Mouse (Mus musculus) MEL (cell line): ENCODE results near the gene Rab14. TPM values are rescaled to one million over a fixed set of nuclear protein-coding genes. Genes with fewer than 3 reads are reported as not detected.
A peak's percentile ranks its signal among the peaks of the same experiment; 100 is the strongest.

Source experiments
- DNase-seq: peaks from one replicate; pipeline ENCODE4 v3.0.0; 2011; ENCODE audit warnings: low read depth, low spot score
- H3K27ac ChIP-seq: 2 replicates; pipeline ENCODE4 v1.5.1; 2012; ENCODE audit warnings: low read depth, mild to moderate bottlenecking, control low read depth, low read length, moderate library complexity; ENCODE audit not compliant: control insufficient read depth
- H3K27me3 ChIP-seq, 2 experiments: fragments of 150-350 bp in 1 of 2; sonication (generic) in 1 of 2; 2 replicates each; pipeline ENCODE4 v1.6.1; 2012; ENCODE audit warnings: low read length in 2 of 2, mild to moderate bottlenecking in 2 of 2, improper control_type of control experiment in 1 of 2, moderate library complexity in 1 of 2; ENCODE audit not compliant: insufficient read depth in 2 of 2, control insufficient read depth in 1 of 2
- H3K36me3 ChIP-seq, 2 experiments: 2 replicates each; pipeline ENCODE4 v1.6.1; 2012 to 2014; ENCODE audit warnings: low read length in 2 of 2, improper control_type of control experiment in 1 of 2, inconsistent platforms in 1 of 2, mild to moderate bottlenecking in 1 of 2; ENCODE audit not compliant: insufficient read depth in 2 of 2, control insufficient read depth in 1 of 2
- H3K4me1 ChIP-seq, 2 experiments: fragments of 150-350 bp in 1 of 2; sonication (generic) in 1 of 2; 2 replicates each; pipeline ENCODE4 v1.6.1; 2012; ENCODE audit warnings: low read length in 2 of 2, improper control_type of control experiment in 1 of 2, mild to moderate bottlenecking in 1 of 2; ENCODE audit not compliant: insufficient read depth in 2 of 2, control insufficient read depth in 1 of 2
- H3K4me3 ChIP-seq, 2 experiments: fragments of 150-350 bp in 1 of 2; sonication (generic) in 1 of 2; 2 replicates each; pipeline ENCODE4 v1.5.1; 2012; ENCODE audit warnings: low read depth in 2 of 2, low read length in 2 of 2, mild to moderate bottlenecking in 2 of 2, moderate library complexity in 2 of 2, control low read depth in 1 of 2, improper control_type of control experiment in 1 of 2; ENCODE audit not compliant: control insufficient read depth in 1 of 2, insufficient read depth in 1 of 2
- H3K79me2 ChIP-seq: 2 replicates; pipeline ENCODE4 v1.6.1; 2012; ENCODE audit warnings: mild to moderate bottlenecking, low read length, moderate library complexity; ENCODE audit not compliant: control insufficient read depth, poor library complexity, insufficient read depth
- H3K9ac ChIP-seq: 2 replicates; pipeline ENCODE4 v1.6.1; 2012; ENCODE audit warnings: low read depth, mild to moderate bottlenecking, control low read depth, low read length, moderate library complexity; ENCODE audit not compliant: control insufficient read depth, poor library complexity, severe bottlenecking
- H3K9me3 ChIP-seq: fragments of 150-350 bp; sonication (generic); replicated peaks from 2 replicates; pipeline ENCODE4 v1.6.1; 2012; ENCODE audit warnings: mild to moderate bottlenecking, low read length, improper control_type of control experiment, moderate library complexity; ENCODE audit not compliant: insufficient read depth
- BHLHE40 ChIP-seq: IDR thresholded peaks from 2 replicates; pipeline ENCODE4 v1.6.1; 2012; ENCODE audit warnings: low read depth, mild to moderate bottlenecking, inconsistent platforms, low read length, improper control_type of control experiment, borderline replicate concordance
- CTCF ChIP-seq, 3 experiments: IDR thresholded peaks in 2 of 3; conservative IDR thresholded peaks in 1 of 3; 2 replicates each; pipeline ENCODE4 v1.5.1; 2011 to 2012; ENCODE audit warnings: low read length in 3 of 3, low read depth in 2 of 3, mild to moderate bottlenecking in 2 of 3, improper control_type of control experiment in 1 of 3, inconsistent platforms in 1 of 3, mixed read lengths in 1 of 3, moderate library complexity in 1 of 3; ENCODE audit not compliant: control insufficient read depth in 1 of 3, insufficient read depth in 1 of 3, poor library complexity in 1 of 3, severe bottlenecking in 1 of 3
- ELF1 ChIP-seq: IDR thresholded peaks from 2 replicates; pipeline ENCODE4 v1.6.1; 2014; ENCODE audit warnings: low read depth, mild to moderate bottlenecking, inconsistent platforms, low read length, improper control_type of control experiment, moderate library complexity
- EP300 ChIP-seq, 2 experiments: IDR thresholded peaks; 2 replicates each; pipeline ENCODE4 v1.6.1; 2011; ENCODE audit warnings: improper control_type of control experiment in 2 of 2, low read length in 2 of 2, low read depth in 1 of 2, mild to moderate bottlenecking in 1 of 2
- ETS1 ChIP-seq: IDR thresholded peaks from 2 replicates; pipeline ENCODE4 v1.6.1; 2012; ENCODE audit warnings: low read depth, mild to moderate bottlenecking, inconsistent platforms, low read length, improper control_type of control experiment, moderate library complexity
- JUND ChIP-seq: IDR thresholded peaks from 2 replicates; pipeline ENCODE4 v1.6.1; 2011; ENCODE audit warnings: low read depth, mild to moderate bottlenecking, improper control_type of control experiment, low read length
- MXI1 ChIP-seq: IDR thresholded peaks from 2 replicates; pipeline ENCODE4 v1.6.1; 2011; ENCODE audit warnings: mild to moderate bottlenecking, low read depth, low read length, improper control_type of control experiment
- NELFE ChIP-seq: IDR thresholded peaks from 2 replicates; pipeline ENCODE4 v1.6.1; 2011; ENCODE audit warnings: low read depth, low read length, improper control_type of control experiment
- POLR2A ChIP-seq, 2 experiments: IDR thresholded peaks; 2 replicates each; pipeline ENCODE4 v1.6.1; 2011 to 2012; ENCODE audit warnings: low read length in 2 of 2, mild to moderate bottlenecking in 2 of 2, control low read depth in 1 of 2, improper control_type of control experiment in 1 of 2, low read depth in 1 of 2, moderate library complexity in 1 of 2; ENCODE audit not compliant: control insufficient read depth in 1 of 2, insufficient read depth in 1 of 2, poor library complexity in 1 of 2
- POLR2AphosphoS2 ChIP-seq: IDR thresholded peaks from 2 replicates; pipeline ENCODE4 v1.6.1; 2011; ENCODE audit warnings: low read length, improper control_type of control experiment
- RAD21 ChIP-seq: IDR thresholded peaks from 2 replicates; pipeline ENCODE4 v1.6.1; 2011; ENCODE audit warnings: mild to moderate bottlenecking, low read depth, low read length, improper control_type of control experiment
- RCOR1 ChIP-seq: IDR thresholded peaks from 2 replicates; pipeline ENCODE4 v1.6.1; 2012; ENCODE audit warnings: low read depth, mild to moderate bottlenecking, inconsistent platforms, low read length, improper control_type of control experiment
- SIN3A ChIP-seq: IDR thresholded peaks from 2 replicates; pipeline ENCODE4 v1.6.1; 2012; ENCODE audit warnings: low read length, improper control_type of control experiment, inconsistent platforms
- SMC3 ChIP-seq: IDR thresholded peaks from 2 replicates; pipeline ENCODE4 v1.6.1; 2011; ENCODE audit warnings: low read depth, low read length, improper control_type of control experiment
- TAL1 ChIP-seq: IDR thresholded peaks from 2 replicates; pipeline ENCODE4 v1.6.1; 2012; ENCODE audit warnings: mild to moderate bottlenecking, inconsistent platforms, low read length, moderate library complexity, mixed read lengths
- TBP ChIP-seq: IDR thresholded peaks from 2 replicates; pipeline ENCODE4 v1.8.0; 2011; ENCODE audit warnings: low read depth, low read length, improper control_type of control experiment
- TCF12 ChIP-seq: IDR thresholded peaks from 2 replicates; pipeline ENCODE4 v1.6.1; 2014; ENCODE audit warnings: low read depth, mild to moderate bottlenecking, inconsistent platforms, low read length, improper control_type of control experiment, moderate library complexity
- USF1 ChIP-seq: IDR thresholded peaks from 2 replicates; pipeline ENCODE4 v1.6.1; 2014; ENCODE audit warnings: low read depth, mild to moderate bottlenecking, inconsistent platforms, low read length, improper control_type of control experiment, moderate library complexity
- ZC3H11A ChIP-seq: IDR thresholded peaks from 2 replicates; pipeline ENCODE4 v1.6.1; 2012; ENCODE audit warnings: low read depth, mild to moderate bottlenecking, inconsistent platforms, low read length, improper control_type of control experiment
- ZMIZ1 ChIP-seq: IDR thresholded peaks from 2 replicates; pipeline ENCODE4 v1.6.1; 2012; ENCODE audit warnings: low read depth, mild to moderate bottlenecking, inconsistent platforms, low read length, improper control_type of control experiment, moderate library complexity
- polyA plus RNA-seq, 2 experiments: library from polyadenylated mRNA; stranded (reverse) in 1 of 2; unstranded in 1 of 2; fragments of >175 nt in 1 of 2; fragments of >200 nt in 1 of 2; gene quantifications; 2 replicates each; pipeline versions ENCODE4 v1.2.1 to v1.2.4; 2012; ENCODE audit warnings: low replicate concordance in 2 of 2, low read depth in 1 of 2; ENCODE audit not compliant: insufficient read length in 2 of 2, insufficient read depth in 1 of 2, missing spikeins in 1 of 2
- total RNA-seq: library from RNA; depleted of rRNA; stranded (reverse); fragments of 300-350 nt; gene quantifications from 2 replicates; pipeline ENCODE4 v1.2.3, GENCODE M21; 2012

Rab14 gene
- total and polyA plus RNA-seq, 3 experiments = 28.1 to 81.6 (median 78.1) TPM

DNA sequence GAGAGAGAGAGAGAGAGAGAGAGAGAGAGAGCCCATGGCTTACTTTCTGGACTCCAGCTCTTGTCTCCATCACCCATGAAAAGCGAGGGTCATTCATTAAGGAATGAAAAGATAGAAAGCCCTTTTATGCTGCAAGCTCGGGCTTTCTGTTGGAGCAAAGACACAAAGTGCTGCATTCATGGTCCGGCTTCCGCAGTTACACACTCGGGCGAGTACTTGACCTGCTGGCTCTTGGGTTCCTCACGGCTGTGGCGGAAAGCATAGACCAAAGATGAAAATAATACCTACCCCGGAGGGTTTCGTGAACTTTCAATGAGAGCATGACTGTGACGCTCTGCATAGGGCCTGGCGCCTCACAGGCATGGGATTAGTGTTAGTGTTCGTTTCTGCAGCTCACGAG, 14.4 kb upstream of the Rab14 start:
- Histone ChIP-seq H3K27me3 (no peaks in the 10 kb centered on the region), H3K4me3 (no peak overlapping the region), H3K27ac (no peak overlapping the region), H3K79me2 (no peaks in the 10 kb centered on the region), H3K36me3 (peaks cover 0 to 5% of the 10 kb centered on the region in 2 experiments; a peak in 1 of 4 replicates), H3K9ac (no peak overlapping the region), H3K4me1 (peaks cover 2 to 21% of the 10 kb centered on the region in 2 experiments; a peak in 3 of 4 replicates)
- DNase-seq = no peak
- TF ChIP-seq JUND (0 out of 2 replicates have a peak, but pooled peaks have one; percentile 1), TBP (no peak), POLR2A (IDR thresholded peaks at IDR 0.05; ENCODE audit: control insufficient read depth in 1 of 2, insufficient read depth in 1 of 2, low read depth in 1 of 2, low read length in 2 of 2, poor library complexity in 1 of 2) (no peak), NELFE (no peak), POLR2AphosphoS2 (no peak), EP300 (IDR thresholded peaks at IDR 0.05; ENCODE audit: low read depth in 1 of 2, low read length in 2 of 2) (no peak)
- TF ChIP-seq, all 39 proteins: peak for 1
- H3K9me3 ChIP-seq = no peaks in the 10 kb centered on the region

DNA sequence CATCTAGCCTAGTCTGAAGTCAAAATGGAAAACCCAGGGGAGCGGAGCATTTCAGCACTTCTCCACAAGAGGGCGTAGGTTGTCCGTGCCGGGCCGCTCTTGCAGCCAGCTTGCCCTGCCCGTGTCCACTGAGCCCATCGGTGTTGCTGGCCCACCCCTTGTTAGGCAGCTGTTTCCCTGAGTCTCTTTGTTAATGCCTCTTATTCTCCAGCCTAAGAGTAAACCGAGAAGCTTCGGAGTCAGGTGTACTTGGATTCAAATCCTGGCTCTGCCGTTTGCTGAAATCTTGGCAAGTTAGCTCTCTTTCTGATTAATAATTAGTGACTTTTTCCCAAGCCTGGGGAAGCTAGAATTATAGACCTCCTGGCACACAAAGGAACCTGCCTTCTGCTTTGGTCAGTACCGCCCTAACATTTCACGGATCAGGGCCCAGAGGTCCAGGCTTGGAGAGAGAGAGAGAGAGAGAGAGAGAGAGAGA, 14.0 kb upstream of the Rab14 start:
- H3K4me1 ChIP-seq = peaks cover 2 to 25% of the 10 kb centered on the region in 2 experiments; a peak in 3 of 4 replicates
- no peaks in the 10 kb centered on the region for H3K79me2 ChIP-seq
- H3K27me3 ChIP-seq = no peaks in the 10 kb centered on the region
- no peak overlapping the region for H3K9ac ChIP-seq
- peaks cover 0 to 6% of the 10 kb centered on the region in 2 experiments; a peak in 2 of 4 replicates for H3K36me3 ChIP-seq
- H3K27ac ChIP-seq = no peak overlapping the region
- no peaks in the 10 kb centered on the region for H3K9me3 ChIP-seq
- TF ChIP-seq ZMIZ1 (no peak), RAD21 (peak; percentile 91), JUND (0 out of 2 replicates have a peak, but pooled peaks have one; percentile 28), USF1 (no peak), CTCF (IDR thresholded peaks at IDR 0.05 in 2 of 3, conservative IDR thresholded peaks at IDR 0.05 in 1 of 3; ENCODE audit: control insufficient read depth in 1 of 3, insufficient read depth in 1 of 3, low read depth in 2 of 3, low read length in 3 of 3, poor library complexity in 1 of 3, severe bottlenecking in 1 of 3) (peak; percentile 93 to 95 (median 95)), TAL1 (no peak), POLR2AphosphoS2 (no peak), SMC3 (peak; percentile 85), SIN3A (peak; percentile 34; the same call in 1 of the 2 replicates), ZC3H11A (peak; percentile 86), BHLHE40 (no peak), MXI1 (no peak), RCOR1 (peak; percentile 24; the same call in 1 of the 2 replicates), NELFE (no peak), ELF1 (no peak), ETS1 (no peak), TCF12 (0 out of 2 replicates have a peak, but pooled peaks have one; percentile 3)
- H3K4me3 ChIP-seq = no peak overlapping the region
- DNase-seq = peak; percentile 79
